Comparison of ENCODE assay signal across 23 mouse cellular contexts in genomic region chr11:49091171-49091570, GRCm38 (mm10). TPM values are rescaled to one million over a fixed set of nuclear protein-coding genes. Genes with fewer than 3 reads are reported as not detected.
DNase-seq lines count a peak whose midpoint lies in the region; ATAC-seq and TF ChIP-seq lines count a peak whose summit lies in the region.
"Had no signal": no experiment of that assay in that cellular context is flagged by ENCODE, and none has a peak within 500 bp of the region (broad histone marks: within the 10 kb centered on the region; RNA-seq: fewer than 3 reads in every experiment).

No protein-coding gene starts in this region.

- H3K4me1 ChIP-seq in heart, embryonic 12.5 days (replicated peaks), result 0 out of 2 replicates have a peak, but pooled peaks cover 6% of the 10 kb centered on the region
- peaks cover 18% of the 10 kb centered on the region for H3K4me1 ChIP-seq in spleen, adult 2 months (ENCODE audit: control insufficient read depth, insufficient read depth, insufficient read length)
- peaks cover 68% of the 10 kb centered on the region for H3K4me1 ChIP-seq in liver, embryonic 13.5 days (replicated peaks)
- peaks cover 45% of the 10 kb centered on the region for H3K4me1 ChIP-seq in liver, postnatal 0 days (ENCODE audit: insufficient read depth)

- H3K9me3 ChIP-seq in heart, embryonic 12.5 days (replicated peaks), result no peaks in the 10 kb centered on the region
- no peaks in the 10 kb centered on the region for H3K9me3 ChIP-seq in liver, embryonic 13.5 days (replicated peaks)
- H3K9me3 ChIP-seq in liver, postnatal 0 days (ENCODE audit: low read length), result no peaks in the 10 kb centered on the region
- H3K9me3 ChIP-seq: embryonic facial prominence, embryonic 10.5 days; forebrain, embryonic 10.5 days; heart, embryonic 10.5 days; heart, embryonic 15.5 days; hindbrain, embryonic 13.5 days had no signal

- TF ChIP-seq POLR2A in spleen, adult 2 months (IDR thresholded peaks at IDR 0.05; ENCODE audit: low read depth, low read length), result no peak

- no peak overlapping the region for H3K9ac ChIP-seq in heart, embryonic 12.5 days
- H3K9ac ChIP-seq in liver, embryonic 13.5 days, result no peak overlapping the region
- peak overlapping the region; percentile 36; the same call in 1 of the 2 replicates for H3K9ac ChIP-seq in liver, postnatal 0 days (replicated peaks)
- H3K9ac ChIP-seq: heart, embryonic 15.5 days; hindbrain, embryonic 13.5 days had no signal

- no peaks in the 10 kb centered on the region for H3K36me3 ChIP-seq in heart, embryonic 12.5 days
- H3K36me3 ChIP-seq in spleen, adult 2 months (ENCODE audit: control insufficient read depth, insufficient read depth, low read length), result peaks cover 10% of the 10 kb centered on the region
- no peaks in the 10 kb centered on the region for H3K36me3 ChIP-seq in liver, embryonic 13.5 days
- peaks cover 12% of the 10 kb centered on the region for H3K36me3 ChIP-seq in liver, postnatal 0 days (replicated peaks; ENCODE audit: insufficient read depth, low read length)
- H3K36me3 ChIP-seq: embryonic facial prominence, embryonic 10.5 days; forebrain, embryonic 10.5 days; heart, embryonic 10.5 days; heart, embryonic 15.5 days; hindbrain, embryonic 13.5 days had no signal

- 62% methylated on average over 4 of the region's 4 CpGs for WGBS in heart, embryonic 12.5 days
- WGBS in spleen, adult 2 months, result 71% methylated on average over 4 of the region's 4 CpGs
- WGBS in liver, embryonic 13.5 days (ENCODE audit: insufficient replicate concordance), result 46% methylated on average over 4 of the region's 4 CpGs
- 52% methylated on average over 4 of the region's 4 CpGs for WGBS in liver, postnatal 0 days (ENCODE audit: insufficient replicate concordance)

- peak; percentile 24 for DNase-seq in heart, adult 11 months
- DNase-seq in spleen, adult 2 months (ENCODE audit: low read depth in 1 of 2, low spot score in 2 of 2), result no peak
- no peak for DNase-seq in spleen, postnatal 36 days (ENCODE audit: low spot score in 2 of 2)
- no peak for DNase-seq in liver, embryonic 13.5 days
- DNase-seq in liver, postnatal 0 days, result no peak
- no peak for DNase-seq in lung, adult 18-20 months
- DNase-seq in lung, postnatal 10 days, result no peak
- DNase-seq: adrenal gland, postnatal 14 days; B cell, adult 2 months; cerebellum, adult 18-20 months; cerebellum, adult 9-11 months; gastrocnemius, postnatal 36 days; heart, adult 18-20 months; heart, postnatal 14 days had no signal

- ATAC-seq in heart, embryonic 12.5 days (ENCODE audit: insufficient number of reproducible peaks, low FRiP score), result no peak
- ATAC-seq in liver, embryonic 13.5 days (ENCODE audit: low read depth), result no peak
- peak; percentile 25; the same call in 1 of the 2 replicates for ATAC-seq in liver, postnatal 0 days
- ATAC-seq: CD4-positive, CD25-positive, alpha-beta regulatory T cell, adult 4 months; forebrain, embryonic 14.5 days had no signal

- no peak overlapping the region for H3K4me2 ChIP-seq in heart, embryonic 12.5 days
- H3K4me2 ChIP-seq in liver, embryonic 13.5 days, result no peak overlapping the region
- 0 out of 2 replicates have a peak overlapping the region, but pooled peaks have one; percentile 20 for H3K4me2 ChIP-seq in liver, postnatal 0 days (ENCODE audit: low read depth, low read length)
- H3K4me2 ChIP-seq: heart, embryonic 15.5 days; hindbrain, embryonic 13.5 days had no signal

- no peak overlapping the region for H3K27ac ChIP-seq in heart, embryonic 12.5 days (ENCODE audit: poor library complexity, severe bottlenecking)
- H3K27ac ChIP-seq in spleen, adult 2 months (ENCODE audit: insufficient read depth, low read length), result peak overlapping the region; percentile 45; the same call in 1 of the 2 replicates
- H3K27ac ChIP-seq in liver, embryonic 13.5 days, result peak overlapping the region; percentile 81
- peak overlapping the region; percentile 75 for H3K27ac ChIP-seq in liver, postnatal 0 days (ENCODE audit: low read depth)
- H3K27ac ChIP-seq: embryonic facial prominence, embryonic 10.5 days; forebrain, embryonic 10.5 days; heart, embryonic 10.5 days; heart, embryonic 15.5 days; hindbrain, embryonic 13.5 days had no signal

- no peak overlapping the region for H3K4me3 ChIP-seq in heart, embryonic 12.5 days
- no peak overlapping the region for H3K4me3 ChIP-seq in spleen, adult 2 months (ENCODE audit: extremely low read depth, insufficient read depth, insufficient read length)
- no peak overlapping the region for H3K4me3 ChIP-seq in liver, embryonic 13.5 days (replicated peaks)
- no peak overlapping the region for H3K4me3 ChIP-seq in liver, postnatal 0 days (ENCODE audit: low read depth, low read length)
- H3K4me3 ChIP-seq: embryonic facial prominence, embryonic 10.5 days; erythroblast, embryonic 14.5 days; forebrain, embryonic 10.5 days; heart, embryonic 10.5 days; heart, embryonic 15.5 days; hindbrain, embryonic 13.5 days had no signal

- peak; percentile 84 for TF ChIP-seq EP300 in liver, postnatal 0 days (IDR thresholded peaks at IDR 0.05; ENCODE audit: low read depth)

- no peaks in the 10 kb centered on the region for H3K27me3 ChIP-seq in heart, embryonic 12.5 days (replicated peaks)
- no peaks in the 10 kb centered on the region for H3K27me3 ChIP-seq in spleen, adult 2 months (ENCODE audit: control insufficient read depth, insufficient read depth, low read length)
- no peaks in the 10 kb centered on the region for H3K27me3 ChIP-seq in liver, embryonic 13.5 days
- no peaks in the 10 kb centered on the region for H3K27me3 ChIP-seq in liver, postnatal 0 days (ENCODE audit: insufficient read depth, low read length)
- H3K27me3 ChIP-seq: heart, embryonic 15.5 days; hindbrain, embryonic 13.5 days had no signal

- TF ChIP-seq CTCF in spleen, adult 2 months (IDR thresholded peaks at IDR 0.05; ENCODE audit: extremely low read depth, insufficient read depth, insufficient read length, insufficient replicate concordance), result no peak
- no peak for TF ChIP-seq CTCF in liver, postnatal 0 days (IDR thresholded peaks at IDR 0.05; ENCODE audit: low read depth)

RNA-seq across cellular contexts. Expression of gene Ifi47, which starts 14.8 kb away (rescaled TPM):
- 0.55 and 0.68 TPM in 2 replicates for polyA plus RNA-seq in heart, embryonic 12.5 days (2016; fragmentation: Nextera tagmentation; extraction: Ambion mirVana)
- polyA plus RNA-seq in spleen, adult 2 months (2012; rRNA removed), result 16.8 and 16.9 TPM in 2 replicates
- 7.3 and 7.4 TPM in 2 replicates for polyA plus RNA-seq in liver, embryonic 13.5 days (2015; fragmentation: Nextera tagmentation; extraction: Ambion mirVana)
- polyA plus RNA-seq in liver, postnatal 0 days (2015; fragmentation: Nextera tagmentation; extraction: Ambion mirVana), result 29.7 and 29.8 TPM in 2 replicates
- polyA plus RNA-seq: erythroblast, embryonic 14.5 days had no signal

RNA-seq across cellular contexts. Expression of gene Olfr1396, which starts 23.5 kb away (rescaled TPM):
- not detected in 2 replicates for polyA plus RNA-seq in heart, embryonic 12.5 days (2016; fragmentation: Nextera tagmentation; extraction: Ambion mirVana)
- polyA plus RNA-seq in spleen, adult 2 months (2012; rRNA removed), result 0.05 and 0.41 TPM in 2 replicates
- polyA plus RNA-seq in liver, embryonic 13.5 days (2015; fragmentation: Nextera tagmentation; extraction: Ambion mirVana), result not detected in 2 replicates
- polyA plus RNA-seq in liver, postnatal 0 days (2015; fragmentation: Nextera tagmentation; extraction: Ambion mirVana), result not detected in 2 replicates
- polyA plus RNA-seq: embryonic facial prominence, embryonic 10.5 days; erythroblast, embryonic 14.5 days; forebrain, embryonic 10.5 days; forebrain, embryonic 14.5 days; heart, embryonic 10.5 days; hindbrain, embryonic 13.5 days had no signal

RNA-seq across cellular contexts. Expression of gene Tgtp2, which starts 27.2 kb away (rescaled TPM):
- polyA plus RNA-seq in heart, embryonic 12.5 days (2016; fragmentation: Nextera tagmentation; extraction: Ambion mirVana), result not detected in 2 replicates
- polyA plus RNA-seq in spleen, adult 2 months (2012; rRNA removed), result 7.1 and 19.6 TPM in 2 replicates
- 0.22 and 0.59 TPM in 2 replicates for polyA plus RNA-seq in liver, embryonic 13.5 days (2015; fragmentation: Nextera tagmentation; extraction: Ambion mirVana)
- polyA plus RNA-seq in liver, postnatal 0 days (2015; fragmentation: Nextera tagmentation; extraction: Ambion mirVana), result 5.1 and 7.1 TPM in 2 replicates
- polyA plus RNA-seq: embryonic facial prominence, embryonic 10.5 days; erythroblast, embryonic 14.5 days; forebrain, embryonic 10.5 days; heart, embryonic 10.5 days; hindbrain, embryonic 13.5 days had no signal

RNA-seq across cellular contexts. Expression of gene 9930111J21Rik2, which starts 40.1 kb away (rescaled TPM):
- 0.23 and 0.24 TPM in 2 replicates for polyA plus RNA-seq in heart, embryonic 12.5 days (2016; fragmentation: Nextera tagmentation; extraction: Ambion mirVana)
- 10.8 and 11.0 TPM in 2 replicates for polyA plus RNA-seq in spleen, adult 2 months (2012; rRNA removed)
- 0.52 and 0.65 TPM in 2 replicates for polyA plus RNA-seq in liver, embryonic 13.5 days (2015; fragmentation: Nextera tagmentation; extraction: Ambion mirVana)
- 1.2 and 1.4 TPM in 2 replicates for polyA plus RNA-seq in liver, postnatal 0 days (2015; fragmentation: Nextera tagmentation; extraction: Ambion mirVana)
- polyA plus RNA-seq: erythroblast, embryonic 14.5 days had no signal

RNA-seq across cellular contexts. Expression of gene Olfr1395, which starts 50.9 kb away (rescaled TPM):
- not detected in 2 replicates for polyA plus RNA-seq in heart, embryonic 12.5 days (2016; fragmentation: Nextera tagmentation; extraction: Ambion mirVana)
- polyA plus RNA-seq in spleen, adult 2 months (2012; rRNA removed), result not detected in 2 replicates
- not detected in 2 replicates for polyA plus RNA-seq in liver, embryonic 13.5 days (2015; fragmentation: Nextera tagmentation; extraction: Ambion mirVana)
- not detected in 2 replicates for polyA plus RNA-seq in liver, postnatal 0 days (2015; fragmentation: Nextera tagmentation; extraction: Ambion mirVana)
- polyA plus RNA-seq: CD4-positive, CD25-positive, alpha-beta regulatory T cell, adult 4 months; embryonic facial prominence, embryonic 10.5 days; erythroblast, embryonic 14.5 days; forebrain, embryonic 10.5 days; forebrain, embryonic 14.5 days; heart, embryonic 10.5 days; heart, embryonic 15.5 days; hindbrain, embryonic 13.5 days had no signal
